Mouse (Mus musculus): ENCODE measurements around the gene Rps6kl1.

Gene Rps6kl1

DNA sequence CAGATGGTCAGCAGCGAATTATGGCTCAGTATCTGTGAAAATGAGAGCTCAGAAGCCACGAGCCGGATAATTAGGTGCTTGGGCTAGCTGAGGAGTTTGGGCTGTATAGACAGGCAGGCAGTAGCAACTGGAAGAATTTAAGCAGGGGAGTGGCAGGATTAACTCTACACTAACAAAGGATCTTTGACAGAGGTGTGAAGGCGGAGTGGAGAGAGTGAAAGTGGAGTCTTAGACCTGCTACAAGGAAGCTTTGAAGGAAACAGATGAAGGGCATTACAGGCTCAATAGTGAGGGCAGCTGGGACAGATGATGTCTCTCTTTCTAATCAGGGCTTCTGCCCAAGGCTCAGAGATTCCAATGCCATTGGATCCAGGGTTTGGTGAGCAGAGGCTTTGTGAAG lies 41.6 kb downstream of the Rps6kl1 start:
- in situ Hi-C loops (cut with MboI), result no loop called here

DNA sequence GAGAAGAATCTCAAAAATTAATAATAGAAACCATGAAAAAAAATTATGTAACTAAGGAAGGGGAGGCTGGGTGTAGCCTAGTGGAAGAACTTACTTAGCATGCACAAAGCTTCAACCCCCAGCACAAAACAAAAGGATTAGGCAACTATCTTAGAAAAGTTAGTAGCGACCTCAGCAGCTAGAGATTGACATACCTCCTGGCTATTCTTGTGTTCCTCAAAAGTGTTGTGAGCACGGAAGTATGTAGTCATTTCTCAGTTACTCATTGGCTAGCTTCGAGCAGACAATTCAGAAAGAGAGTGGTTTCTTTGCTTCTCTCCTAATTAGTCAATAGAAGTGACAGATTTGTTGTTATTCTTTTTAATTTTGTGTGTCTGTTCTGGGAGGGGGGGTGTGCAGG lies 42.4 kb downstream of the Rps6kl1 start:
- in situ Hi-C loops (cut with MboI), result no loop called here

DNA sequence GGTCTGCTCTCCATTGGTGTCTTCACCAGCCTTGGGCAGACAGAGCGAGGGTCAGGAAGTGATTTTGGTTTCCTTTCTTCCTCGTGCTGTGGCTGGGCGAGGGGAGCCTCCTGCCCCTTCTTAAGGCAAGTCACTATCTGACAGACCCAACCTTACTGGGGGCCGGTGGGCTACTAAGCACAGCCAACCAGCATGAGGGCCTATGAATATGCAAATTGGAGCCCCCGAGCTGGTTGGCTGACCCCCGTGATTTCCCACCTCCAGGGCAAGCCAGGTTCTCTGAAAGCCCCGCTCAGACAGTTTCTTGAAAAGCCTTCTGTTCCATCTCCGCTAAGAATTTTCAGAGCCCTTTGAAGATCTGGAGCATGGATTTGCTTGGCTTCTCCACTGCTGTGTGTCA lies 44.8 kb downstream of the Rps6kl1 start:
- in situ Hi-C loops (cut with MboI), result no loop called here

DNA sequence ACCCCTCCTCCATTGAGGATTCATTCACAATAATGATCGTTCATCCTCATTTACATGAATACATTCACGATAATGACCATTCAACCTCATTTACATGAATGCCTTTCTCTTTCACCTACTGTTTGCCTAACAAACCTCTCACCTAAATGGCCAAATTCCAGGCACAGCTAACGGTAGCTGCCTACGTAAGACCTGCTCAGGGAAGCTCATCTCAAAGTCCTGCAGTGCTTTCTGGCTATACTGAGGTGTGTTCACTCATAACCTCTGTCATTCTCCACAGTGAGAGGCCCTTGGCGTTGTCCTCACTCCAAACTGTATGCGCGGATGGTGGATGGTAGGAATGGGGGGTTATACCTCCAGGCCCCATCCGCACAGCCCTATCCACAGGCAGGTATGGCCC lies 46.3 kb downstream of the Rps6kl1 start:
- in situ Hi-C loops (cut with MboI), result no loop called here

DNA sequence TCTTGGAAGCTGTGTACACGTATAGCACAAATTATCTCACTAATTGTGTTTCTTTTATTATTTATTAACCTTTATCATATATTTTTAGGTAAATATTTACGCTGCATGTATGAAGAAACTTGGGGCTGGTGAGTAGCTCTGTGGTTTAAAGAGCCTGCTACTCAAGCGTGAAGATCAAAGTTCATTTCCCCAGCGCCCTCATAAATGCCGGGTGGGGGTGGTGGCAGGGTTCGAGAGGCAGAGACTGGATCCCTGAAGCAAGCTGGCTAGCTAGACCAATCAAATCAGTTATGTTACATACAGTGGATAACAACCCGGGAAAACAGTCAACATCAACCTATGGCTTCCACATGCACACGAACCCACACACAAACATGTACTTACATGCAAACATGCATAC lies 48.0 kb downstream of the Rps6kl1 start:
- in situ Hi-C loops (cut with MboI), result no loop called here

DNA sequence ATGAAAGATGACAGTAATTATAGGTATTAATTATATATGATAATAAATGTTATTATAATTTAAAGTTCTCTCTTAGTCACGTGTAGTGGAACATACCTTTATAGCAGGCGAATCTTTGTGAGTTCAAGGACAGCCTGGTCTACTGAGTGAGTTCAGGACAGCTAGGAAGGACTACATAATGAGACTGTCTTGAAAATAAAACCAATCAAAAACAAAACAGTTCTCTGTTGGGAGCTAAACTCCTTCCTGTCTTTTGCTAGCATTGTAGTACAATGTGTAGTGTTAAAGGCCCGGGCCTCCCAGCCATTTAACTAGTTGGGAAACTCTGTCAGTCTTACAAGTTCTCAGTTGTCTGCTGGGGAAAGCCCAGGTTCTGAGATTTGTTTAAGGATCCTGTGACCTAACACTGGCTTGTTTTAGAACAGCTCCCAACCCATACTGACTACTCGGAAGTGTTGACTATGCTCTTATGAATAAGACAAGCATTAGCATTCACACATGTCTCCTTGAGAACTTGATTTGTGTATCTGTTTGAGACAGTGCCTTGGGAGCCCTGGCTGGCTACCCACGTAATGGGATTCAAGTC lies 49.5 kb downstream of the Rps6kl1 start:
- in situ Hi-C loops (cut with MboI), result no loop called here

DNA sequence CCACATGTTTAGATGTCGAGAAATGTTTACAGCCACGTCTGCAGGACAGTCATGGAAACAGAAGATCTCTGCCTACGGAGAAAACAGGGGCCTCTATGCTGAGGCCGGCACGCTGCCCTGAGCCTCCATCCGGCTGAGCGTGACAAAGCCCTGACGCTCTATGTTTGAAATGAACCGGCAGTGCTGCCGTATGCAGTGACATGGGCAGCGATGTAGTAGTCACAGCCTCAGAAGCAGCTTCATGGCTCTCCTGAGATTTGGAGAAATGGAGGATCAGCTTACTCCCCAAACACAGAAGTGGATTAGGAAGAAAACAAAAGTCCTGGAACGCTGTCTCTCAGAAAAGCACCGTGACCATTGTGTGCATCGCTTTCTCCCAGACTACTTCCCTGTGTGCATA lies 50.1 kb downstream of the Rps6kl1 start:
- in situ Hi-C loops (cut with MboI), result no loop called here

DNA sequence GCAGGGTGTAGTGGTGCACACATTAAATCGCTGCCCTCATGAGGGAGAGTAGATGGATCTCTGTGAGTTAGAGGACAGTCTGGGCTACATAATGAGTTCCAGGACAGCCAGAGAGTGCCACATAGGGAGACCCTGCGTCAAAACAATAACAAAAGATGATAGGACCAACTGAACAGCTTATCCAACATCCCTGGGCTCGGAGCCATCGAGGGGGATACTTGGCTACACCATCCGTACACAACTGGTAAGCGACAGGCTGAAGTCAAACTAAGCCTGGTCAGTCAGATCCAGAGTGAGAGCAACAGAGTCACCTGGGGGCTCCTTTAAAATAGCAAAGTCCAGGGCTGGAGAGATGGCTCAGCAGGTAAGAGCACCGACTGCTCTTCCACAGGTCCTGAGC lies 55.2 kb downstream of the Rps6kl1 start:
- in situ Hi-C loops (cut with MboI), result no loop called here

DNA sequence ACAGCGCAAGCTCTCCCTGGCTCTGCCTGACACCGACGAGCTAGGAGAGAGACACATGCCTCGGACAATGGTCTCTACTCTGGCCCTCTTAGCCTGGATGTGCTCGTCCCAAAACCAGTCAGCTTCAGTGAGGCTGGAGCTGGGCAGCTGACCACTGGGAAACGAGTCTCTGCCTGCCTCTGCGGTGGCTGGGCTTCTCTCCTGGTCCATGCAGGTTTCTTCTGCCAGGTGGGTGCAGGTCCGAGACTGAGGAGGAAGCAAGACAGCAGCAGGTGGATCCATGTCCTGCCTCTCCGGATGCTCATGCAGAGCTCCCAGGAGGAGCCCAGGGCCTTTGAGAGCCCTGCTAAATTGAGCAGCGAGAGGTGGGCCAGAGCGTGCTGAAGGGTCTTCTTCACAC lies 55.9 kb downstream of the Rps6kl1 start:
- in situ Hi-C loops (cut with MboI), result no loop called here

DNA sequence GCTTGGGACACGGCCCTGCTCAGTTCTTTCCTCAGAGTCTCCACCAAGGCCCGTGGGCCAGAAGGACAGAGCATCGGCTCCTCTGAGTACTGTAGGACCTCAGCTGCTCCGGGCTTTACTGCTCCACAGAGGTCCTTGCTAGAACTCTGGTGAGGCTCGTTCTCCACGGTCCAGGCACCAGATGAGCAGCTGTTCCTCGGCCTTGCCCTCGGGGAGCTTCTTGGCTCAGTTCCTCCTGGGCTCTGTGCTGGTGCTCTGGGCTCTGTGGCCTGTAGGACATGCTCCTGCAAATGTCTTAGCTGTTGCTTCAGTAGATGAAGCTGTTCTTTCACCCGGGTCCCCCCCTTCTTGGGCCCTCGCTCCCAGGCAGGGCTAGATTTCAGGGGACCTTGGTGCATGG lies 56.4 kb downstream of the Rps6kl1 start:
- in situ Hi-C loops (cut with MboI), result no loop called here

DNA sequence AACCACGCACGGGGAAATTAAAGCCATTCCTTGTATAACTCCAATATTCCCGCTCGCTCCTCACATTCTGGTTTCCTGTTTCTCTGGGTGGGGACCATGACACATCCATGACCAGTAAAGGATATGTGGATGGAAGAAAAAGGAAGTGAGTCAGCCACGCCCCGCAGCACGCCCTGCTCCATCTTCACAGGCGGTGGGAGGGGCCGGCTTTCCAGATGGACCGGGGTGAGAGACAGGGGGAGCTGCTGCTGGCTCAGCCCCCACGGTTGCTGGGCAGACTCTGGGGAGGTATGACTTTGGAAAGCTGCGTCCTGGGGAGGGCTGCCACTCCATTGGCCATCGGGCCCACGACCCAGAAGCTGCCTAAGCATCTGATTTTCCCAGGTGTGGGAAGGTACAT lies 57.1 kb downstream of the Rps6kl1 start:
- in situ Hi-C loops (cut with MboI), result no loop called here

DNA sequence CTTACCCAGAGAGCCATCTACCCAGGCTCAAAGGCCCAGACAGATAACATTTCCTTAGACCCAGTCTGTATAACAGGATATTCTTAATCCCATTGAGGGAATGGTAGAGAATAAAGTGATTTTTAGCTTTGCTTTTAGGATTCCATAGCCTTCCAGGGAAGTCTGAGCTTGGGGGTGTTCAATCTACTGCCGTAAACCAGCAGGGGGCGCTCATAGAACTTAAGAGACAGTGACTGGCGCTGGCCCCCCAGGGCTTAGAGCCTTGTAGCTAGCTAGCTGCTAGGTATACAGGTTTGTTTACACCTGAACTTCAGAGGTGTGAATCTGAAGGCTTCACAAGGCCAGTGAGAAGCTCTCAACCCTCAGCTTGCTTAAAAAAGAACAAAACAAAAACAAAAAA lies 58.9 kb downstream of the Rps6kl1 start:
- in situ Hi-C loops (cut with MboI), result no loop called here

DNA sequence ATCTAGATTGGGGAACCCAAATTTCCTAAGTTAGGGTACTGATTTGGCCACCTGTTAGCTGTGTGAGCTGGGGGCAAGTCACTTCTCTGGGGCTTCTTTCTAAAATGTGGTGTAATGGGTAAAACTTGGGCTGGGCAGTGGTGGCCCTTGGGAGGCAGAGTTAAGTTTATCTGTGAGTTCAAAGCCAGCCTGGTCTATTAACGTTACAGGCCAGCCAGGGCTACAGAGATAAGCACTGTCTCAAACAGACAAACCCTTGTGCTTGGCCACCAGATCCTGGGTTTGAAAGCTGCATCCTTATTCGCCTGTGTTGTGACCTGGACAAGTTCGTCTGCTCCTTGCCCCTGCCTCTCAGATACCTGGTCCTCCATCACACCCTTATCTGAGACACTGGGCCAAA lies 59.9 kb downstream of the Rps6kl1 start:
- in situ Hi-C loops (cut with MboI), result no loop called here

DNA sequence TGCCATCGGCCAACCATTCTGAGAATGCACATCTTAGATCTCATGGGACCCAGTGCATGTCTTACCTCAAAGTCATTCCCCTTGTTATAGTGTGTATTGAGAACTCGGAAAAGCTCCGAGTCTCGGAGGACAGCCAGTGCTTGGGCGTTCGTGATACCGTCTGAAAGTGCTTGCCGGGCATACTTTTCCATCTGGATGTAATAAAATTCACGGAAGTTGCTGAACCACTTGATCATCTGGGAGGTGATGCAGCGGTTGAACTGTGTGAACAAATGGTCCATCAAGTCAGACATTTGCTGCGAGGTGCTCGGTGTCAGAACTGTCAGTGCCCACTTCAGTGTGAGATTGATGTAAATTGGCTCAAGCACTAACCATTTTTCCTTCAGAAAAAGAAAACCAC lies 63.2 kb downstream of the Rps6kl1 start:
- in situ Hi-C loops (cut with MboI), result no loop called here
